Mouse (Mus musculus) E14TG2a.4 (cell line): ENCODE measurements around the gene Ehmt2.

ENCODE experiments used
- CTCF ChIP-seq: conservative IDR thresholded peaks from 2 replicates; pipeline ENCODE4 v1.5.1; 2014; ENCODE audit warnings: low read length
- POU5F1 ChIP-seq: IDR thresholded peaks from 2 replicates; pipeline ENCODE4 v1.6.1; 2014; ENCODE audit warnings: low read length, borderline replicate concordance

DNA sequence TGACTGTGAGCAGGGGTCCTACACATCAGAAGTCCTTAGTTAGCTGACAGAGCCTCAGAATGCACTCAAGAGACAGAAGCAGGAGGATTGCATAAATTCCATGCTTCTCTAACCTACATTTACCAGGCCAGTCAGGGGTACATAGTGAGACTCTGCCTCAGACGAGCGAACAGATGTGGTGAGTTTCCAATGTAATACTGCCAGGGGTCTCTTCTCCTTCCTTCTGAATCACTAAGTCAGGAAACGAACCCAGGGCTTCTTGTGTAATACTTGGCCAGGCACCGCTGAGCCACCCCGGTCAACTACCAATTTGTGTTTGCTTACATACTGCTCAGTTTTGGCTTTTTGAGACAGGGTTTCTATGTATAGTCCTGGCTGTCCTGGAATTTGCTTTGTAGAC is 10.3 kb upstream of the Ehmt2 start:
- TF ChIP-seq POU5F1 (no peak), CTCF (no peak)
